Mouse (Mus musculus) liver (tissue): ENCODE measurements around the gene Pxn.

ENCODE experiments used
- DNase-seq: peaks from one replicate; pipeline ENCODE4 v3.0.0-alpha.2; 2020; ENCODE audit warnings: mixed read lengths

The Pxn gene

GRCm38 (mm10) chr5:115529742-115530446 is 23.4 kb downstream of the Pxn start:
- no peak for DNase-seq

- DNase-seq: no peak
These were observed 24.0 kb downstream of the Pxn start for GRCm38 (mm10) chr5:115530447-115530809.

DNA sequence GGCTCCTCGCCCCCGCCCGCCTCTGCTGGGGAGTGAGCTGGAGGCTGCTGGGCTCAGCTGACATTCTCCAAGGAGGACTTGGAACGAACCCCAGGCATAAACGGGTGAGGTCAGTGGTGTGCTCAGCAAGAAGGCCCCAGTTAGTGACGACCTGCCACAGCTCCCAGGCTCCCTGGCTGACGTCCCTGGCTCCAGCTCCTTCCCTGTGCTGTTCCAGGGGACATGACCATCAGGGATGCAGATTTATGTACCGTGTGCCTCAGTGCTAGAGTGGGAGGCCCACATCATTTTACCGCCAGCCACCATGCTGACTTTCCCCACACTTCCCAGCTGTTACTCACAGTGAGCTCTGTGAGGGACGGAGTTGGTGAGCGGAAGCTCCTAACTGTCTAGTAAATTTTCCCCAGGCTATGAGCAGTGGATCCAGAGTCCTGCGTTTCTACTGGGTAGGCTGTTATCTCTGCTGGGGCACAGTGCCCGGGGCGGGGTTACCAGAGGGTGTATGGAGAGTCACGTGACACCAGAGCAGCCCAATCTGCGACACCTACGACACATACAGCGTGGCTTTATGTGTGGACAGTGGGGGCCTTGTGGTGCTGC is 25.3 kb downstream of the Pxn start:
- DNase-seq: peak; percentile 90

- no peak for DNase-seq
These were observed 27.8 kb downstream of the Pxn start for GRCm38 (mm10) chr5:115534290-115534731.

DNA sequence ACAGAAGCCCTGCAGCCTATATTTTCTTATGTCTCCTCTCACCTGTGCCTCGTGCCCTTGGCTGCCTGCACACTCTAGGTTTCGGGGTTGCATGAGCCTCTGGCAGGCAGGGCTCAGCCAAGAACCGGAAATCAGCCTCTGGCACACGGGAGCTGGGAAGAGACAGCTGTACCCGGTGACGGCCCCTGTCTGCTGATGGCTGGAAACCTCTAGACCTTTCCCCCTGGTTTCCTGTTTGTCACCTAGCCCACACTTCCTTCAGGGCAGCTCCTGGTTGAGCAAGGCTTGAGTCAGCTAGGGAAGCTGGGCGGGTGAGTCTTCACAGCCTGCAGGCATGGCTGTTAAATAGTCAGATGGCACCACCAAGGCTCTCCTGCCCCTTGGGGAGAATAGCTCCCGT is 28.4 kb downstream of the Pxn start:
- DNase-seq: no peak

GRCm38 (mm10) chr5:115535635-115536034 is 29.2 kb downstream of the Pxn start:
- DNase-seq: peak; percentile 59

DNA sequence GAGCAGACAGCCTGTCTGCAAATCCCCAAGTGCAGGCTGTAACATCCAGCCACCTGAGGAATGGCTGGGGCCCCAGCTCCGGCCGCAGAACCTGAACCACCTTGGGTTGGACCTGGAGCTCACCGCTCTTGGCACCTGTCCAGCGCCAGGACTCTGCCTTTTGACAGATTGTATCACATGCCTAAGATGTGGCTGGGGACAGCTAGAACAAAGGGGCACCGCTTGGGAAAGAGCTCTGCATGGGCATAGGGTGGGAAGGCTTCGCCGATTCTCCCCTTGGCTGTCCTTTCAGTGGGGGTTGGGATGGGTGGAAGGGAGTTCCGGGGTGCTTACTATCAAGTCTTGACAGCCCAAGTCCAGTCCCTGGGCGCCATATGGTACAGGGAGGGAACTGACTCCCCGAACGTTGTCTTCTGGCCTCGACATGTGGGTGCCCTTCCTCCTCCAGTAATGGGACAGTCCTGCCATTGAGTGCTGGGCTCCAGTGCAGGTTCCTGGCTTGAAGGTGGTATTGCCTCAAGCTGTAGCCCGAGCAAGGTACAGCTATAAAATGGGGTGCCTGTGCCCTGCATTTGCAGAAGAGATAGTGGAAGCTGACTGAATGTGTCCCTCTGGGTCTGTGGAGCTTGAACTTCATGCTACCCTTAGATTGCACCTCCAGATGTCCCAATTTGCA is 31.7 kb downstream of the Pxn start:
- no peak for DNase-seq

- peak; percentile 89 for DNase-seq
These were observed 32.2 kb downstream of the Pxn start for GRCm38 (mm10) chr5:115538693-115539043.

GRCm38 (mm10) chr5:115542635-115543384 is 36.3 kb downstream of the Pxn start:
- DNase-seq: no peak

GRCm38 (mm10) chr5:115543509-115544253 is 37.2 kb downstream of the Pxn start:
- peak; percentile 67 for DNase-seq

GRCm38 (mm10) chr5:115544655-115545185 is 38.2 kb downstream of the Pxn start:
- DNase-seq: no peak

- DNase-seq: no peak
These were observed 39.2 kb downstream of the Pxn start for GRCm38 (mm10) chr5:115545636-115546035.

GRCm38 (mm10) chr5:115546536-115546935 is 40.1 kb downstream of the Pxn start:
- no peak for DNase-seq

GRCm38 (mm10) chr5:115547014-115547413 is 40.5 kb downstream of the Pxn start:
- no peak for DNase-seq

GRCm38 (mm10) chr5:115547421-115547820 is 40.9 kb downstream of the Pxn start:
- DNase-seq: no peak

GRCm38 (mm10) chr5:115548501-115549285 is 42.2 kb downstream of the Pxn start:
- DNase-seq: no peak

GRCm38 (mm10) chr5:115550482-115551005 is 44.1 kb downstream of the Pxn start:
- DNase-seq: no peak

DNA sequence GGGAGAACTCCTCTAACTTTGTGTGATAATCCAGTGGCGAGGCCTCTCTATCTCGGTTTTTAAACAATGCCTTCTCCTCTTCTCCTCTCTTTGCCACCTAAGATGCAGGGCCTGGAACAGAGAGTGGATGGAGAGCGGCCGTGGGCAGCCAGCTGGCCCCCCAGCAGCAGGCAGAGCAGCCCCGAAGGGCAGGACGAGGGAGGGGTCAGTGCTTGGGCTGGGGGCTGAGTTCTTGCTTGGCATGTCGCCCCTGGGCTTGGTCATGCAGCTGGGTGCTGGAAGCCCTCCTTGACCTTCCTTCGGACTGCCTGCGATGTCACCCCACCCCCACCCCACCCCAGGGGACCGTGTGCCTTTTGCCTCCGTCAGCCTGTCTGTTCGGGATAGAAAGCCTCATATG is 44.9 kb downstream of the Pxn start:
- DNase-seq: no peak

DNA sequence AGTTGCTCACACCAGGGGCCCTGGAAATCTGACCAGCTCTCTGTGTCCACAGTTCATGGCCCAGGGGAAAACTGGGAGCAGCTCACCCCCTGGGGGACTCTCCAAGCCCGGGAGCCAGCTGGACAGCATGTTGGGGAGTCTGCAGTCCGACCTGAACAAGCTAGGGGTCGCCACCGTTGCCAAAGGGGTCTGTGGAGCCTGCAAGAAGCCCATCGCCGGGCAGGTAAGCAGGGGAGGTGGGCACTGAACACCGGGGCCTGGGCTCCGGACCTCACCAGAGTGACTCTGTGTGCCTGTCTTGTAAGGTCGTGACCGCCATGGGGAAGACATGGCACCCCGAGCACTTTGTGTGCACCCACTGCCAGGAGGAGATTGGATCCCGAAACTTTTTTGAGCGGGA is 45.3 kb downstream of the Pxn start:
- DNase-seq: no peak

DNA sequence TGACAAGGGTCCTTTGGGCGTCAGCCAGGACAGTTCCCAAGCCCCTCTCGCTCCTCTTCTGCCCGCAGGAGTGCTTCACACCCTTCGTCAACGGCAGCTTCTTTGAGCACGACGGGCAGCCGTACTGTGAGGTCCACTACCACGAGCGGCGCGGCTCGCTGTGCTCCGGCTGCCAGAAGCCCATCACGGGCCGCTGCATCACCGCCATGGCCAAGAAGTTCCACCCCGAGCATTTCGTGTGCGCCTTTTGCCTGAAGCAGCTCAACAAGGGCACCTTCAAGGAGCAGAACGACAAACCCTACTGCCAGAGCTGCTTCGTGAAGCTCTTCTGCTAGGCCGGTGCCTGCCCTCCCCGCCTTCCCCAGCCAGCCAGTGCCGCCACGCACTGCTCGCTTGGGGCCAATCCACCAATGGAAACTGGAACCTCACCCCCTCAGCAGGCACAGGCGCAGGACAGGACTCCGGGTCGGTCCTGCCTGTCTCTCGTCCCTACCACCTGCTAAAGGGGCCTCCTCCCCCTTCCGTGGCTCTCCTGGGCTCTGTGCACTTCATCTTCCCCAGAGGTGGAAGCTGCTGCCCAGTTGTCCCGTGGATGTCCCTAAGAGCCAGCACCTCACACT is 47.4 kb downstream of the Pxn start:
- DNase-seq: no peak
